Mouse (Mus musculus) stomach, postnatal 0 days (tissue): ENCODE data around the gene Spn. TPM values are rescaled to one million over a fixed set of nuclear protein-coding genes. Genes with fewer than 3 reads are reported as not detected.
A peak's percentile ranks its signal among the peaks of the same experiment; 100 is the strongest.

ENCODE experiments used
- ATAC-seq: fragments of 200-750 bp; cut with Nextera tagmentation; 2 replicates; pipeline ENCODE4 v1.8.0; 2017; ENCODE audit not compliant: low FRiP score, low TSS enrichment
- DNase-seq: peaks from one replicate; pipeline ENCODE4 v3.0.0-alpha.2; 2016; ENCODE audit warnings: low spot score
- H3K27ac ChIP-seq: fragments of 300-500 bp; sonication (generic); replicated peaks from 2 replicates; pipeline ENCODE4 v1.5.1; 2014; ENCODE audit warnings: mild to moderate bottlenecking, control low read depth
- H3K27me3 ChIP-seq: fragments of 300-500 bp; sonication (generic); 2 replicates; pipeline ENCODE4 v1.6.1; 2014; ENCODE audit warnings: low read length; ENCODE audit not compliant: control insufficient read depth, insufficient read depth
- H3K36me3 ChIP-seq: fragments of 300-500 bp; sonication (generic); 2 replicates; pipeline ENCODE4 v1.6.1; 2014; ENCODE audit warnings: low read length, mixed read lengths; ENCODE audit not compliant: control insufficient read depth, insufficient read depth
- H3K4me1 ChIP-seq: fragments of 300-500 bp; sonication (generic); replicated peaks from 2 replicates; pipeline ENCODE4 v1.6.1; 2014; ENCODE audit warnings: antibody characterized with exemption; ENCODE audit not compliant: control insufficient read depth, insufficient read depth
- H3K4me2 ChIP-seq: fragments of 300-500 bp; sonication (generic); replicated peaks from 2 replicates; pipeline ENCODE4 v1.6.1; 2014; ENCODE audit warnings: low read depth, mild to moderate bottlenecking, control low read depth, moderate library complexity
- H3K4me3 ChIP-seq: fragments of 300-500 bp; sonication (generic); 2 replicates; pipeline ENCODE4 v1.5.1; 2014; ENCODE audit warnings: low read depth, low read length, control low read depth
- H3K9ac ChIP-seq: fragments of 300-500 bp; sonication (generic); 2 replicates; pipeline ENCODE4 v1.6.1; 2014; ENCODE audit warnings: mild to moderate bottlenecking, low read length, control low read depth, mixed read lengths
- H3K9me3 ChIP-seq: fragments of 300-500 bp; sonication (generic); 2 replicates; pipeline ENCODE4 v1.6.1; 2016; ENCODE audit warnings: low read length; ENCODE audit not compliant: control insufficient read depth
- CTCF ChIP-seq: IDR thresholded peaks from 2 replicates; pipeline ENCODE4 v1.5.1; 2016; ENCODE audit warnings: antibody characterized with exemption, low read depth, mild to moderate bottlenecking, moderate library complexity
- EP300 ChIP-seq: optimal IDR thresholded peaks from 2 replicates; pipeline ENCODE3; 2016; ENCODE audit warnings: antibody characterized with exemption
- whole genome bisulfite sequencing: fragments of 180-500 bp; shearing (Covaris S2); extraction: QIAGEN DNeasy Blood & Tissue Kit; methylation state at CpG from one replicate; pipeline ENCODE4 v1.1.7; 2014; 5-methylcytosine and 5-hydroxymethylcytosine counted together
- polyA plus RNA-seq: library from polyadenylated mRNA; unstranded; fragments of >200 nt; fragmentation: Nextera tagmentation; extraction: Ambion mirVana; gene quantifications from 2 replicates; pipeline ENCODE4 v1.2.1, GENCODE M21; 2015

The Spn gene
- polyA plus RNA-seq, 1 experiment from 2014 or later = 0.22 TPM

DNA sequence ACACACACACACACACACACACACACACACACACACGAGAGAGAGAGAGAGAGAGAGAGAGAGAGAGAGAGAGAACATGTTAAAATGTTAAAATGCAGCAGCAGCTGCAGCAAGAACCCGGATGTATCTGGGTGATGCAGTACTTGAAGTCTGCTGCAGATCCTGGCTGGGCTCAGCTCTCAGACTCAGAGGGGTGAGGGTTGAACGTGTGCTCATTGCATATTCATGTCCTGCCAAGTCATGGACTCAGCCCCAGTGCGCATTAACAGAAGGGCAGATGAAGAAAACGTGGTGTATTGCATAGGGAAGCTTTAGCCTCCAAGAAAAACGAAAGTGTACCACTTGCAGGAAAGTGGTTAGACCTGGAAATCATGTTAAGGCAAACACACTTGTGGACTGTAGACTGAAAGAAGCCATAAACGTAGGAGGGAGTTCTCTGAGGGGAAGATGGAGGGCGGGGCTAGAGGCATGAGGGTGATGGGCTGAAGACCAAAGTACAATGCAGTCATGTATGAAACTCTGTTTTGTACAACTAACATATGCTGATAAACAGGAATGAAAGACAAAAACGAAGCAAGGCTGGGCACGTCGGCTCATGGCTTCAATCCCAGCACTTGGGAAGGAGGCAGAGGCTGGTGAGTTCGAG is 23.9 kb downstream of the Spn start:
- WGBS = 41% methylated on average over 11 of the region's 12 CpGs
- Histone ChIP-seq H3K4me1 (no peaks in the 10 kb centered on the region), H3K4me3 (no peak overlapping the region), H3K27me3 (no peaks in the 10 kb centered on the region), H3K27ac (no peak overlapping the region), H3K9ac (no peak overlapping the region), H3K9me3 (no peaks in the 10 kb centered on the region), H3K4me2 (no peak overlapping the region), H3K36me3 (no peaks in the 10 kb centered on the region)
- DNase-seq = no peak
- ATAC-seq = no peak
- TF ChIP-seq CTCF (no peak), EP300 (no peak)

- no peak for ATAC-seq
- Histone ChIP-seq H3K4me3 (no peak overlapping the region), H3K9ac (no peak overlapping the region), H3K36me3 (no peaks in the 10 kb centered on the region), H3K4me2 (no peak overlapping the region), H3K4me1 (no peaks in the 10 kb centered on the region), H3K9me3 (no peaks in the 10 kb centered on the region), H3K27me3 (no peaks in the 10 kb centered on the region), H3K27ac (no peak overlapping the region)
- TF ChIP-seq CTCF = no peak
- no peak for TF ChIP-seq EP300
- DNase-seq = no peak
- 40% methylated on average over 9 of the region's 9 CpGs for WGBS
Measured at GRCm38 (mm10) chr7:127112921-127113597, 24.6 kb downstream of the Spn start.

- no peaks in the 10 kb centered on the region for H3K27me3 ChIP-seq
- no peaks in the 10 kb centered on the region for H3K4me1 ChIP-seq
- H3K9me3 ChIP-seq = no peaks in the 10 kb centered on the region
- DNase-seq (no peak), ATAC-seq (no peak)
- no peak overlapping the region for H3K9ac ChIP-seq
- H3K36me3 ChIP-seq = no peaks in the 10 kb centered on the region
- WGBS = 60% methylated on average over 12 of the region's 12 CpGs
- H3K27ac ChIP-seq = no peak overlapping the region
- TF ChIP-seq CTCF (no peak), EP300 (no peak)
- H3K4me2 ChIP-seq = no peak overlapping the region
- no peak overlapping the region for H3K4me3 ChIP-seq
Measured at GRCm38 (mm10) chr7:127112251-127112841, 25.3 kb downstream of the Spn start.

GRCm38 (mm10) chr7:127111461-127111860 is 26.2 kb downstream of the Spn start:
- no peak overlapping the region for H3K27ac ChIP-seq
- no peak overlapping the region for H3K4me2 ChIP-seq
- H3K9ac ChIP-seq = no peak overlapping the region
- no peaks in the 10 kb centered on the region for H3K4me1 ChIP-seq
- H3K36me3 ChIP-seq = no peaks in the 10 kb centered on the region
- peak; percentile 27; the same call in 1 of the 2 replicates for ATAC-seq
- no peaks in the 10 kb centered on the region for H3K9me3 ChIP-seq
- no peak overlapping the region for H3K4me3 ChIP-seq
- 42% methylated on average over 6 of the region's 6 CpGs for WGBS
- no peaks in the 10 kb centered on the region for H3K27me3 ChIP-seq
- DNase-seq = peak; percentile 58
- peak; percentile 77 for TF ChIP-seq CTCF
- no peak for TF ChIP-seq EP300

DNA sequence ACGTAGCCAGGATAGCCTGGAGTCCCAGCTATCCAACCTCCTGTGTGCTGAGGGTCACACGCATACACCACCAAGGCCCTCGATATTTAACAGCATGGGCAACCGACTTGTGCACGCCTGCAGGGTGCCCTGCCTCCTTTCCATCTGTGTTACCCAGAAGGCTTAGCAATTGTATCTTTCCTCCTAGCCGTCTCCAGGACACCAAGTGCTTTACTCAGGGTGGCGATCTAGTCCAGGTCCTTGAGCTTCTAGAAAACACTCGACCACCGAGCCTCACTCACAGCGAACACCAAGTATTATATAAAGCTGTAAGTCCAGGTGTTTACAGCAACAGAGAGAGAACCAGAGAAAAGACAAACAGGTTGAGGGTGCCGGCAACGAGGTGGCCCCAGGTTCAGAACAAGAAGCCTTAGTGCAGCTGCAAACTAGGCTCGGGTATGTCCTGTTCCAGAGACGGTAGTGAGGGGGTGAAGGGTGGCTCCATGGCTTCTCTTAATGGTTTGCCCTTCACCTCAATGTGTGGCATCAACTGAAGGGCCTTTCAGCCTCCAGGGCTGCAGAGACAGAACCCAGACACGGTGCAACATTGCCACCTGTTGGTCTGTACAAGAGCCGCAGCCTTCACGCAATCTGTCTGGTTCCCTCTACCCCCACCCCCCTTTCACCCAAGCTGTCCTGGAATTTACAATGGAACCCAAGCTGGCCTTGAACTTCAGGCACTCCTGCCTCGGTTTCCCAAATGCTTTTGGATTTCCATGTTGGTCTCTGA is 27.2 kb downstream of the Spn start:
- TF ChIP-seq EP300 (no peak), CTCF (peak; percentile 91)
- ATAC-seq = peak; percentile 35; the same call in 1 of the 2 replicates
- DNase-seq = peak; percentile 77
- no peak overlapping the region for H3K4me3 ChIP-seq
- H3K4me1 ChIP-seq = no peaks in the 10 kb centered on the region
- no peaks in the 10 kb centered on the region for H3K9me3 ChIP-seq
- 41% methylated on average over 18 of the region's 18 CpGs for WGBS
- no peaks in the 10 kb centered on the region for H3K36me3 ChIP-seq
- no peak overlapping the region for H3K4me2 ChIP-seq
- H3K27me3 ChIP-seq = no peaks in the 10 kb centered on the region
- no peak overlapping the region for H3K27ac ChIP-seq
- H3K9ac ChIP-seq = no peak overlapping the region
